Mouse (Mus musculus) hindbrain, embryonic 13.5 days (tissue): ENCODE data around the gene Ip6k3. TPM values are rescaled to one million over a fixed set of nuclear protein-coding genes. Genes with fewer than 3 reads are reported as not detected.

ENCODE experiments used
- ATAC-seq: fragments of 200-750 bp; cut with Nextera tagmentation; 2 replicates; pipeline ENCODE4 v1.8.0; 2017; ENCODE audit warnings: moderate TSS enrichment; ENCODE audit not compliant: low FRiP score
- H3K27ac ChIP-seq: fragments of 300-500 bp; sonication (generic); 2 replicates; pipeline ENCODE4 v1.5.1; 2015; ENCODE audit warnings: inconsistent platforms, mild to moderate bottlenecking, moderate library complexity
- H3K27me3 ChIP-seq: fragments of 300-500 bp; sonication (generic); 2 replicates; pipeline ENCODE4 v1.6.1; 2015; ENCODE audit warnings: mild to moderate bottlenecking, inconsistent platforms
- H3K36me3 ChIP-seq: fragments of 300-500 bp; sonication (generic); 2 replicates; pipeline ENCODE4 v1.6.1; 2015; ENCODE audit warnings: mild to moderate bottlenecking, inconsistent platforms
- H3K4me1 ChIP-seq: fragments of 300-500 bp; sonication (generic); replicated peaks from 2 replicates; pipeline ENCODE4 v1.6.1; 2015; ENCODE audit warnings: inconsistent platforms
- H3K4me2 ChIP-seq: fragments of 300-500 bp; sonication (generic); 2 replicates; pipeline ENCODE4 v1.6.1; 2015; ENCODE audit warnings: inconsistent platforms, mild to moderate bottlenecking, moderate library complexity
- H3K4me3 ChIP-seq: fragments of 300-500 bp; sonication (generic); 2 replicates; pipeline ENCODE4 v1.5.1; 2015; ENCODE audit warnings: mild to moderate bottlenecking, inconsistent platforms
- H3K9ac ChIP-seq: fragments of 300-500 bp; sonication (generic); 2 replicates; pipeline ENCODE4 v1.6.1; 2015; ENCODE audit warnings: mild to moderate bottlenecking, inconsistent platforms
- H3K9me3 ChIP-seq: fragments of 300-500 bp; sonication (generic); 2 replicates; pipeline ENCODE4 v1.6.1; 2016; ENCODE audit warnings: inconsistent platforms
- WGBS: fragments of 180-500 bp; shearing (Covaris S2); methylation state at CpG from one replicate; pipeline ENCODE4 v1.1.7; 2015; 5-methylcytosine and 5-hydroxymethylcytosine counted together
- polyA plus RNA-seq: library from polyadenylated mRNA; unstranded; fragments of >200 nt; fragmentation: Nextera tagmentation; extraction: Ambion mirVana; gene quantifications from 2 replicates; pipeline ENCODE4 v1.2.1, GENCODE M21; 2015

Ip6k3 gene
- polyA plus RNA-seq, 1 experiment from 2014 or later = 0.45 TPM

GRCm38 (mm10) chr17:27118676-27119539, 48.7 kb downstream of the Ip6k3 start:
- 86% methylated on average over 25 of the region's 25 CpGs for WGBS
- ATAC-seq = no peak
- Histone ChIP-seq H3K4me3 (no peak overlapping the region), H3K9me3 (no peaks in the 10 kb centered on the region), H3K36me3 (peaks cover 27% of the 10 kb centered on the region), H3K4me2 (no peak overlapping the region), H3K27me3 (0 out of 2 replicates have a peak, but pooled peaks cover 20% of the 10 kb centered on the region), H3K9ac (no peak overlapping the region), H3K4me1 (peaks cover 26% of the 10 kb centered on the region), H3K27ac (no peak overlapping the region)

GRCm38 (mm10) chr17:27110072-27110471, 57.5 kb downstream of the Ip6k3 start:
- Histone ChIP-seq H3K9ac (no peak overlapping the region), H3K27me3 (0 out of 2 replicates have a peak, but pooled peaks cover 10% of the 10 kb centered on the region), H3K4me3 (no peak overlapping the region), H3K27ac (no peak overlapping the region), H3K36me3 (no peaks in the 10 kb centered on the region), H3K4me1 (no peaks in the 10 kb centered on the region), H3K4me2 (no peak overlapping the region), H3K9me3 (no peaks in the 10 kb centered on the region)
- 89% methylated on average over 7 of the region's 7 CpGs for WGBS
- ATAC-seq = no peak

GRCm38 (mm10) chr17:27107936-27108335, 59.7 kb downstream of the Ip6k3 start:
- H3K27ac ChIP-seq = no peak overlapping the region
- H3K9me3 ChIP-seq = no peaks in the 10 kb centered on the region
- no peaks in the 10 kb centered on the region for H3K36me3 ChIP-seq
- no peak for ATAC-seq
- H3K27me3 ChIP-seq = 0 out of 2 replicates have a peak, but pooled peaks cover 2% of the 10 kb centered on the region
- no peaks in the 10 kb centered on the region for H3K4me1 ChIP-seq
- no peak overlapping the region for H3K9ac ChIP-seq
- H3K4me2 ChIP-seq = no peak overlapping the region
- no peak overlapping the region for H3K4me3 ChIP-seq
- 68% methylated on average over 6 of the region's 6 CpGs for WGBS

GRCm38 (mm10) chr17:27106745-27107144, 60.9 kb downstream of the Ip6k3 start:
- no peak overlapping the region for H3K27ac ChIP-seq
- H3K9ac ChIP-seq = no peak overlapping the region
- no peak overlapping the region for H3K4me3 ChIP-seq
- no peaks in the 10 kb centered on the region for H3K36me3 ChIP-seq
- 89% methylated on average over 9 of the region's 9 CpGs for WGBS
- H3K9me3 ChIP-seq = no peaks in the 10 kb centered on the region
- no peak overlapping the region for H3K4me2 ChIP-seq
- 0 out of 2 replicates have a peak, but pooled peaks cover under 1% of the 10 kb centered on the region for H3K4me1 ChIP-seq
- H3K27me3 ChIP-seq = no peaks in the 10 kb centered on the region
- no peak for ATAC-seq

- no peak overlapping the region for H3K4me2 ChIP-seq
- no peak overlapping the region for H3K27ac ChIP-seq
- H3K27me3 ChIP-seq = no peaks in the 10 kb centered on the region
- WGBS = 71% methylated on average over 15 of the region's 18 CpGs
- no peak for ATAC-seq
- H3K9ac ChIP-seq = no peak overlapping the region
- H3K4me1 ChIP-seq = 0 out of 2 replicates have a peak, but pooled peaks cover 4% of the 10 kb centered on the region
- H3K9me3 ChIP-seq = no peaks in the 10 kb centered on the region
- H3K36me3 ChIP-seq = no peaks in the 10 kb centered on the region
- H3K4me3 ChIP-seq = no peak overlapping the region
Observed at GRCm38 (mm10) chr17:27105698-27106470, 61.7 kb downstream of the Ip6k3 start.

- WGBS = 80% methylated on average over 5 of the region's 5 CpGs
- Histone ChIP-seq H3K4me3 (no peak overlapping the region), H3K9me3 (no peaks in the 10 kb centered on the region), H3K9ac (no peak overlapping the region), H3K27me3 (0 out of 2 replicates have a peak, but pooled peaks cover 3% of the 10 kb centered on the region), H3K4me1 (0 out of 2 replicates have a peak, but pooled peaks cover 4% of the 10 kb centered on the region), H3K4me2 (no peak overlapping the region), H3K36me3 (no peaks in the 10 kb centered on the region), H3K27ac (no peak overlapping the region)
- no peak for ATAC-seq
Observed at GRCm38 (mm10) chr17:27101675-27102074, 65.9 kb downstream of the Ip6k3 start.

- Histone ChIP-seq H3K4me3 (no peak overlapping the region), H3K27ac (no peak overlapping the region), H3K9me3 (no peaks in the 10 kb centered on the region), H3K9ac (no peak overlapping the region), H3K27me3 (peaks cover 6% of the 10 kb centered on the region; the same call in 1 of the 2 replicates), H3K4me1 (peaks cover 4% of the 10 kb centered on the region; the same call in 1 of the 2 replicates), H3K36me3 (no peaks in the 10 kb centered on the region), H3K4me2 (no peak overlapping the region)
- ATAC-seq = peak; percentile 28; the same call in 1 of the 2 replicates
- WGBS = 33% methylated on average over 13 of the region's 13 CpGs
Observed at GRCm38 (mm10) chr17:27095690-27096089, 71.9 kb downstream of the Ip6k3 start.

Other genes starting within 250 kb of the Ip6k3 start
- gene Phf1, start 234.7 kb downstream of the Ip6k3 start, polyA plus RNA-seq = 17.9 and 19.2 TPM in 2 replicates
- gene Cuta, start 228.2 kb downstream of the Ip6k3 start, polyA plus RNA-seq = 133 and 148 TPM in 2 replicates
- 4.6 and 5.9 TPM in 2 replicates for gene Syngap1, start 226.5 kb downstream of the Ip6k3 start, polyA plus RNA-seq
- gene Zbtb9, start 194.6 kb downstream of the Ip6k3 start, polyA plus RNA-seq = 17.8 and 18.0 TPM in 2 replicates
- gene Bak1, start 138.8 kb downstream of the Ip6k3 start, polyA plus RNA-seq = 2.5 and 3.1 TPM in 2 replicates
- gene Itpr3, start 110.5 kb downstream of the Ip6k3 start, polyA plus RNA-seq = 1.1 and 1.2 TPM in 2 replicates
- 335 and 349 TPM in 2 replicates for gene Uqcc2, start 33.9 kb downstream of the Ip6k3 start, polyA plus RNA-seq
- 19.0 and 19.9 TPM in 2 replicates for gene Lemd2, start 36.7 kb upstream of the Ip6k3 start, polyA plus RNA-seq